Mouse (Mus musculus) ovary, adult 2 months (tissue): Measurements from ENCODE around the gene Hoxc13. TPM values are rescaled to one million over a fixed set of nuclear protein-coding genes. Genes with fewer than 3 reads are reported as not detected.

Experiments
- polyA plus RNA-seq: library from polyadenylated mRNA; depleted of rRNA; stranded (reverse); fragments of >200 nt; gene quantifications from 2 replicates; pipeline ENCODE4 v1.2.3, GENCODE M21; 2012; rRNA removed

Gene Hoxc13
- not detected in 2 replicates for polyA plus RNA-seq

DNA sequence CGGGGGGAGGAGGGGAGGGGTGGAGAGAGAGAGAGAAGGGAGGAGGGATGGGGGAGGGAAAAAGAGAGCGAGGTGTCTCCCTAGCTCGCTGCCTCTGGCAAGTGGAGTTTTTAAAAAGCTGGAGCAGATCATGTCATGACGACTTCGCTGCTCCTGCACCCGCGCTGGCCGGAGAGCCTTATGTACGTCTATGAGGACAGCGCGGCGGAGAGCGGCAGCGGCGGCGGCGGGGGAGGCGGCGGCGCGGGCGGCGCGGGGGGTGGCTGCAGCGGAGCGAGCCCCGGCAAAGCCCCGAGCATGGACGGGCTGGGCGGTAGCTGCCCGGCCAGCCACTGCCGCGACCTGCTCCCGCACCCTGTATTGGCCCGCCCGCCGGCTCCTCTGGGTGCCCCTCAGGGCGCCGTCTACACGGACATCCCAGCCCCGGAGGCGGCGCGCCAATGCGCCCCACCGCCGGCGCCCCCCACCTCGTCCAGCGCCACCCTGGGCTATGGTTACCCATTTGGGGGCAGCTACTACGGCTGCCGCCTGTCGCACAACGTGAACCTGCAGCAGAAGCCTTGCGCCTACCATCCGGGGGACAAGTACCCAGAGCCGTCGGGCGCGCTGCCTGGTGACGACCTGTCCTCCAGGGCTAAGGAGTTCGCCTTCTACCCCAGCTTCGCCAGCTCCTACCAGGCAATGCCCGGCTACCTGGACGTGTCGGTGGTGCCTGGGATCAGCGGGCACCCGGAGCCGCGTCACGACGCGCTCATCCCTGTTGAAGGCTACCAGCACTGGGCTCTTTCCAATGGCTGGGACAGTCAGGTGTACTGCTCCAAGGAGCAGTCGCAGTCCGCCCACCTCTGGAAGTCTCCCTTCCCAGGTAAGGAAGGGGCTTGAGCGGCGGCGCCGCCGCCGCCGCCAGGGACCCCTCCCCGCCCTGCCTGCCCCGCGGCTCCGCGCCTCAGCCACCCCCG is at the start of gene Hoxc13:
Gene Hoxc13 (plus strand): TSS at position 51 of the 959 bp plus-strand sequence.

DNA sequence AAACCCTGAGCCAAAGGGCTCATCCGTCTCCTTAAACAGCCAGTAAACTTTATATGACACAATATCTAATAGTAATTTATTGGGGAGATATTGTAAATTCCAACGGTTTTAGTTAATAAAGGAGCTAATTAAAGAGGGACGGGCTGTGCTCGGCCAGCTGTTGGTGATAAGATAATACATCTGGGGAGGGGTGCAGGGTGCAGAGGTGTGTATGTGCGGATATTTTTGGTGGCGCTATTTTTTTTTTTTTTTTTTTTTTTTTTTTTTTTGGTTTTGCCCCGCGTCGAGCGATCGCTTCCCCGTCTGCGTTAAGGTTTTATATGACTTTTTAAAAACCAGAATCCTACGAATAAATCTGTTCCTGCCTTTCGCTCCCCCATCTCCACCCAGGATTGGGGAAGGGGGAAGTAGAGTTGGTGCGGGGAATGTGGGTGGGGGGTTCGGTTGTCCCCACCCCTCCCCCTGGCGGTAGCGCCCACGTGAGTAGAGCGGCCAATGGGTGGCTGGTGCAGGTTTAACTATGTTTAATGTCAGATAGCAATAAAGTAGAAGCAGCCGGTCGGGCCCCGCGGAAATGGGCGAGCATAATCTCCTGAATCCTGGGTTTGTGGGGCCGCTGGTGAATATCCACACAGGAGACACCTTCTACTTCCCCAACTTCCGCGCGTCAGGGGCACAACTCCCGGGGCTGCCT is 15.5 kb downstream of the Hoxc13 start, which contains the start of gene Hoxc12:
Gene Hoxc12 (plus strand): TSS at position 479 of the 694 bp plus-strand sequence.

GRCm38 (mm10) chr15:102954192-102955006 is 33.5 kb downstream of the Hoxc13 start, which contains the start of gene Hoxc11:
Gene Hoxc11, plus strand, starts transcription at chr15:102954427.

GRCm38 (mm10) chr15:102966776-102967311 is 45.9 kb downstream of the Hoxc13 start, which contains the start of gene Hoxc10:
Gene Hoxc10, plus strand, starts transcription at chr15:102966796.

GRCm38 (mm10) chr15:102967312-102967510 is 46.3 kb downstream of the Hoxc13 start, which contains the start of gene Hoxc5:
Gene Hoxc5, plus strand, starts transcription at chr15:102967443.

GRCm38 (mm10) chr15:102976171-102976570 is 55.3 kb downstream of the Hoxc13 start, which contains the start of gene Hoxc9:
Gene Hoxc9, plus strand, starts transcription at chr15:102976439.

Other genes with a start within 250 kb of the Hoxc13 start
- gene Atp5g2, start 248.8 kb upstream of the Hoxc13 start, polyA plus RNA-seq = 346 and 452 TPM in 2 replicates
- 61.4 and 72.0 TPM in 2 replicates for gene Calcoco1, start 198.9 kb upstream of the Hoxc13 start, polyA plus RNA-seq
- gene Hoxc12, start 15.7 kb downstream of the Hoxc13 start, polyA plus RNA-seq = not detected in 2 replicates
- 0.07 TPM in 1 of 2 replicates, not detected in the other for gene Hoxc11, start 33.3 kb downstream of the Hoxc13 start, polyA plus RNA-seq
- 5.3 and 5.9 TPM in 2 replicates for gene Hoxc10, start 45.7 kb downstream of the Hoxc13 start, polyA plus RNA-seq
- gene Hoxc5, start 46.3 kb downstream of the Hoxc13 start, polyA plus RNA-seq = 9.7 and 10.1 TPM in 2 replicates
- 11.3 and 15.4 TPM in 2 replicates for gene Hoxc9, start 55.3 kb downstream of the Hoxc13 start, polyA plus RNA-seq
- 8.4 and 12.4 TPM in 2 replicates for gene Hoxc8, start 69.5 kb downstream of the Hoxc13 start, polyA plus RNA-seq
- gene Hoxc6, start 77.2 kb downstream of the Hoxc13 start, polyA plus RNA-seq = 22.7 and 28.5 TPM in 2 replicates
- 8.1 and 8.2 TPM in 2 replicates for gene Hoxc4, start 97.8 kb downstream of the Hoxc13 start, polyA plus RNA-seq
- gene Smug1, start 246.0 kb downstream of the Hoxc13 start, polyA plus RNA-seq = 28.2 and 28.4 TPM in 2 replicates